Mouse (Mus musculus): ENCODE measurements at regions not wholly inside any gene's neighbourhood (a gene's known extent, or its start where the extent isn't known, plus 50 kb on each side); places are given as distances from the start of the nearest gene placed in this dataset.

- TF ChIP-seq CTCF (conservative IDR thresholded peaks at IDR 0.05; ENCODE audit: low read length) (no peak), POU5F1 (IDR thresholded peaks at IDR 0.05; ENCODE audit: borderline replicate concordance, low read length) (no peak)
Measured at GRCm38 (mm10) chr19:26492806-26493205, 112.0 kb upstream of the Smarca2 start.
